Mouse (Mus musculus) megakaryocyte, embryonic 14.5 days (primary cell): ENCODE measurements at regions not wholly inside any gene's neighbourhood (a gene's known extent, or its start where the extent isn't known, plus 50 kb on each side); places are given as distances from the start of the nearest gene placed in this dataset.

Experiments
- FLI1 ChIP-seq: IDR thresholded peaks from 2 replicates; pipeline ENCODE4 v1.6.1; 2012; ENCODE audit warnings: low read length, inconsistent platforms, mixed read lengths
- GATA1 ChIP-seq: IDR thresholded peaks from 3 replicates; pipeline ENCODE4 v1.6.1; 2012; ENCODE audit warnings: mixed read lengths, low read length, inconsistent platforms, borderline replicate concordance

DNA sequence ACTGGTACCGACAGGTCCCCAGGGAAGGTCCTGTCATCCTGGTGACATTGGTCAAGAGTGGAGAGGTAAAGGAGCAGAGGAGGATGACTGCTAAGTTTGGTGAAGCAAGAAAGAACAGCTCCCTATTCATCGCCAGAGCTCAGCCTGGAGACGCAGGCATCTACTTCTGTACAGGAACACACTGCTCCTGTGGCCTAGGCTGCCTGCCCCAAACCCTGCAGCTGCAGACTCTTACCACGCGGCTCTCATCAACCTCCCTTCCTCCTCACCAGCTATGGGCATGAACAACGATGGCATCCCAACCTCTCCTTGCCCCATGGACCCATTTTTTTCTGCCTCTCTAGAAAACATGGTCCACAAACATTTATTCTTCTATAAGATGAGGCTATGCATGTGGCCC, 422.3 kb downstream of the Dad1 start:
- no peak for TF ChIP-seq GATA1
- TF ChIP-seq FLI1 = no peak
